Mouse (Mus musculus): ENCODE measurements around the gene Klf12. TPM values are rescaled to one million over a fixed set of nuclear protein-coding genes. Genes with fewer than 3 reads are reported as not detected.

Gene Klf12
- polyA plus RNA-seq, 1 experiment from 2014 or later: 16.4 TPM

GRCm38 (mm10) chr14:100298892-100299291 lies 14.4 kb upstream of the Klf12 start:
- Histone ChIP-seq H3K4me3 (ENCODE audit: low read depth, low read length) (no peak overlapping the region), H3K27me3 (replicated peaks; ENCODE audit: control insufficient read depth, insufficient read depth, low read length) (no peaks in the 10 kb centered on the region), H3K9ac (ENCODE audit: low read depth, low read length) (no peak overlapping the region), H3K4me1 (ENCODE audit: control insufficient read depth, insufficient read depth, low read length) (no peaks in the 10 kb centered on the region), H3K27ac (replicated peaks; ENCODE audit: low read depth, low read length) (no peak overlapping the region), H3K36me3 (ENCODE audit: control insufficient read depth, insufficient read depth, low read length) (no peaks in the 10 kb centered on the region), H3K9me3 (ENCODE audit: control insufficient read depth, low read length) (no peaks in the 10 kb centered on the region), H3K4me2 (ENCODE audit: low read depth, low read length) (no peak overlapping the region)
- DNase-seq (ENCODE audit: low spot score) (no peak), ATAC-seq (ENCODE audit: low read depth) (no peak)
- WGBS: 49% methylated on average over 6 of the region's 6 CpGs

- H3K9me3 ChIP-seq (ENCODE audit: control insufficient read depth, low read length): no peaks in the 10 kb centered on the region
- WGBS: 4% methylated on average over 19 of the region's 19 CpGs
- no peak for ATAC-seq (ENCODE audit: low read depth)
- H3K27me3 ChIP-seq (replicated peaks; ENCODE audit: control insufficient read depth, insufficient read depth, low read length): no peaks in the 10 kb centered on the region
- peak; percentile 56 for DNase-seq (ENCODE audit: low spot score)
- peaks cover 12% of the 10 kb centered on the region for H3K4me1 ChIP-seq (ENCODE audit: control insufficient read depth, insufficient read depth, low read length)
- peak overlapping the region; percentile 95 for H3K27ac ChIP-seq (replicated peaks; ENCODE audit: low read depth, low read length)
- H3K9ac ChIP-seq (ENCODE audit: low read depth, low read length): peak overlapping the region; percentile 79
- H3K4me2 ChIP-seq (ENCODE audit: low read depth, low read length): peak overlapping the region; percentile 74
- H3K36me3 ChIP-seq (ENCODE audit: control insufficient read depth, insufficient read depth, low read length): no peaks in the 10 kb centered on the region
- H3K4me3 ChIP-seq (ENCODE audit: low read depth, low read length): peak overlapping the region; percentile 66
Measured at GRCm38 (mm10) chr14:100286586-100287241, 2.2 kb upstream of the Klf12 start.

GRCm38 (mm10) chr14:100285656-100286585 lies 1.4 kb upstream of the Klf12 start:
- Histone ChIP-seq H3K4me3 (ENCODE audit: low read depth, low read length) (peak overlapping the region; percentile 66), H3K27ac (replicated peaks; ENCODE audit: low read depth, low read length) (peak overlapping the region; percentile 95), H3K9ac (ENCODE audit: low read depth, low read length) (peak overlapping the region; percentile 79), H3K9me3 (ENCODE audit: control insufficient read depth, low read length) (no peaks in the 10 kb centered on the region), H3K4me1 (ENCODE audit: control insufficient read depth, insufficient read depth, low read length) (peaks cover 16% of the 10 kb centered on the region), H3K4me2 (ENCODE audit: low read depth, low read length) (peak overlapping the region; percentile 74), H3K36me3 (ENCODE audit: control insufficient read depth, insufficient read depth, low read length) (no peaks in the 10 kb centered on the region), H3K27me3 (replicated peaks; ENCODE audit: control insufficient read depth, insufficient read depth, low read length) (no peaks in the 10 kb centered on the region)
- under 1% methylated on average over 50 of the region's 60 CpGs for WGBS
- ATAC-seq (ENCODE audit: low read depth) (peak; percentile 28), DNase-seq (ENCODE audit: low spot score) (peak; percentile 79)

- DNase-seq (ENCODE audit: low spot score): peak; percentile 97
- Histone ChIP-seq H3K4me1 (ENCODE audit: control insufficient read depth, insufficient read depth, low read length) (peaks cover 16% of the 10 kb centered on the region), H3K4me3 (ENCODE audit: low read depth, low read length) (peak overlapping the region; percentile 66), H3K9ac (ENCODE audit: low read depth, low read length) (peak overlapping the region; percentile 79), H3K4me2 (ENCODE audit: low read depth, low read length) (peak overlapping the region; percentile 74), H3K27me3 (replicated peaks; ENCODE audit: control insufficient read depth, insufficient read depth, low read length) (no peaks in the 10 kb centered on the region), H3K9me3 (ENCODE audit: control insufficient read depth, low read length) (peaks cover 2% of the 10 kb centered on the region; the same call in 1 of the 2 replicates), H3K36me3 (ENCODE audit: control insufficient read depth, insufficient read depth, low read length) (no peaks in the 10 kb centered on the region), H3K27ac (replicated peaks; ENCODE audit: low read depth, low read length) (peak overlapping the region; percentile 95)
- WGBS: under 1% methylated on average over 34 of the region's 48 CpGs
- ATAC-seq (ENCODE audit: low read depth): peak; percentile 93
Measured at GRCm38 (mm10) chr14:100284861-100285655, 579 bp upstream of the Klf12 start.

- DNase-seq (ENCODE audit: low spot score) (peak; percentile 76), ATAC-seq (ENCODE audit: low read depth) (no peak)
- under 1% methylated on average over 27 of the region's 27 CpGs for WGBS
Measured at GRCm38 (mm10) chr14:100283411-100284118, 914 bp downstream of the Klf12 start.

GRCm38 (mm10) chr14:100282651-100283050 lies 1.8 kb downstream of the Klf12 start:
- Histone ChIP-seq H3K9ac (ENCODE audit: low read depth, low read length) (peak overlapping the region; percentile 79), H3K27me3 (replicated peaks; ENCODE audit: control insufficient read depth, insufficient read depth, low read length) (no peaks in the 10 kb centered on the region), H3K27ac (replicated peaks; ENCODE audit: low read depth, low read length) (peak overlapping the region; percentile 95), H3K36me3 (ENCODE audit: control insufficient read depth, insufficient read depth, low read length) (0 out of 2 replicates have a peak, but pooled peaks cover 4% of the 10 kb centered on the region), H3K9me3 (ENCODE audit: control insufficient read depth, low read length) (peaks cover 8% of the 10 kb centered on the region; the same call in 1 of the 2 replicates), H3K4me3 (ENCODE audit: low read depth, low read length) (peak overlapping the region; percentile 66), H3K4me1 (ENCODE audit: control insufficient read depth, insufficient read depth, low read length) (peaks cover 15% of the 10 kb centered on the region), H3K4me2 (ENCODE audit: low read depth, low read length) (peak overlapping the region; percentile 74)
- DNase-seq (ENCODE audit: low spot score) (no peak), ATAC-seq (ENCODE audit: low read depth) (no peak)
- WGBS: 5% methylated on average over 7 of the region's 7 CpGs

More at GRCm38 (mm10) chr14:100283411-100284118, 914 bp downstream of the Klf12 start:
- H3K4me2 ChIP-seq (ENCODE audit: low read depth, low read length): peak overlapping the region; percentile 74
- H3K4me1 ChIP-seq (ENCODE audit: control insufficient read depth, insufficient read depth, low read length): peaks cover 16% of the 10 kb centered on the region
- H3K9me3 ChIP-seq (ENCODE audit: control insufficient read depth, low read length): peaks cover 8% of the 10 kb centered on the region; the same call in 1 of the 2 replicates
- H3K36me3 ChIP-seq (ENCODE audit: control insufficient read depth, insufficient read depth, low read length): 0 out of 2 replicates have a peak, but pooled peaks cover 4% of the 10 kb centered on the region
- peak overlapping the region; percentile 95 for H3K27ac ChIP-seq (replicated peaks; ENCODE audit: low read depth, low read length)
- no peaks in the 10 kb centered on the region for H3K27me3 ChIP-seq (replicated peaks; ENCODE audit: control insufficient read depth, insufficient read depth, low read length)
- H3K4me3 ChIP-seq (ENCODE audit: low read depth, low read length): peak overlapping the region; percentile 66
- H3K9ac ChIP-seq (ENCODE audit: low read depth, low read length): peak overlapping the region; percentile 79

DNA sequence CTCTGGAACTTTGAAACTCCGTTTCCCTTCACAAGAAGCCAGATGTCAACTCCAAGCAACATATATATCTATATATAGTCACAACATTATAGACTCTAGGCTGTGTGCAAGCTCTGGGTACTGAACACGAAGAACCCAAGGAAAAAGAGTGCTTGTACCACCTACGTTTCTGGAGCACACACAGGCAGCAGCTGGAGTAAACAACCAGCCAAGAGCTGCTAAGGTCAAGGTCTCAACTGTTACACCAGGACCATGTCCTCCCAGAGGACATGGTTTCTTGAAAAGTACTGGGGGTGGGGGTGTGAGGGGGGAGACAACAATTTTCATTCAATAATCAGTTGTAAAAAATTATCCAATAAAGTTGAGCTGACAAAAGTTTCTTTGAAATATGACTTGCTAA lies 2.7 kb downstream of the Klf12 start:
- Histone ChIP-seq H3K36me3 (ENCODE audit: control insufficient read depth, insufficient read depth, low read length) (0 out of 2 replicates have a peak, but pooled peaks cover 4% of the 10 kb centered on the region), H3K4me1 (ENCODE audit: control insufficient read depth, insufficient read depth, low read length) (peaks cover 7% of the 10 kb centered on the region), H3K4me2 (ENCODE audit: low read depth, low read length) (peak overlapping the region; percentile 32), H3K9ac (ENCODE audit: low read depth, low read length) (no peak overlapping the region), H3K27me3 (replicated peaks; ENCODE audit: control insufficient read depth, insufficient read depth, low read length) (no peaks in the 10 kb centered on the region), H3K27ac (replicated peaks; ENCODE audit: low read depth, low read length) (peak overlapping the region; percentile 29; the same call in 1 of the 2 replicates), H3K9me3 (ENCODE audit: control insufficient read depth, low read length) (peaks cover 8% of the 10 kb centered on the region; the same call in 1 of the 2 replicates), H3K4me3 (ENCODE audit: low read depth, low read length) (peak overlapping the region; percentile 6; the same call in 1 of the 2 replicates)
- DNase-seq (ENCODE audit: low spot score) (no peak), ATAC-seq (ENCODE audit: low read depth) (no peak)
- WGBS: 21% methylated on average over 3 of the region's 3 CpGs
